Mouse (Mus musculus): Measurements from ENCODE around the gene Klra17.
"Not testable (repeated sequence)": the region's sequence is repeated elsewhere in the genome, so short reads cannot be mapped to it uniquely, and the experiment has no call there.

Gene Klra17

GRCm38 (mm10) chr6:129876549-129876948 lies at the start of gene Klra17:
TSS of gene Klra17 (minus strand) at chr6:129876672.
- DNase-seq = no peak

- DNase-seq = not testable (repeated sequence)
Measured at GRCm38 (mm10) chr6:129917476-129917946, 41.0 kb upstream of the Klra17 start, which contains the start of gene Klra5. TSS of gene Klra5 (minus strand) at chr6:129917650.

- DNase-seq = no peak
Measured at GRCm38 (mm10) chr6:129916996-129917395, 40.5 kb upstream of the Klra17 start.

GRCm38 (mm10) chr6:129882525-129882924 lies 6.1 kb upstream of the Klra17 start:
- DNase-seq = no peak

- DNase-seq = not testable (repeated sequence)
Measured at GRCm38 (mm10) chr6:129862349-129862748, 14.1 kb downstream of the Klra17 start, which contains the start of gene Gm17631. TSS of gene Gm17631 (plus strand) at chr6:129862649.

- DNase-seq = no peak
Measured at GRCm38 (mm10) chr6:129825559-129825958, 50.9 kb downstream of the Klra17 start.

- no peak for DNase-seq
Measured at GRCm38 (mm10) chr6:129824004-129824403, 52.5 kb downstream of the Klra17 start.

GRCm38 (mm10) chr6:129817731-129818130 lies 58.7 kb downstream of the Klra17 start:
- DNase-seq = no peak

GRCm38 (mm10) chr6:129784170-129784569 lies 92.3 kb downstream of the Klra17 start, which contains the start of gene Gm156:
TSS of gene Gm156 (minus strand) at chr6:129784270.
- not testable (repeated sequence) for DNase-seq

Measured in cerebellum, adult 9-10 months (tissue).